Mouse (Mus musculus): ENCODE measurements at regions not wholly inside any gene's neighbourhood (a gene's known extent, or its start where the extent isn't known, plus 50 kb on each side); places are given as distances from the start of the nearest gene placed in this dataset.
A peak's percentile ranks its signal among the peaks of the same experiment; 100 is the strongest.

GRCm38 (mm10) chr1:82027761-82028160 is 205.2 kb upstream of the Gm9747 start:
- intact Hi-C loops (cut with DNase I), result no loop called here
- no peak for DNase-seq

GRCm38 (mm10) chr1:82031130-82031529 is 201.8 kb upstream of the Gm9747 start:
- DNase-seq, result no peak
- intact Hi-C loops (cut with DNase I), result no loop called here

- intact Hi-C loops (cut with DNase I), result no loop called here
- no peak for DNase-seq
These were observed 200.5 kb upstream of the Gm9747 start for GRCm38 (mm10) chr1:82032410-82032809.

GRCm38 (mm10) chr1:82038171-82038570 is 194.7 kb upstream of the Gm9747 start:
- DNase-seq, result no peak
- intact Hi-C loops (cut with DNase I), result no loop called here

GRCm38 (mm10) chr1:82038698-82039097 is 194.2 kb upstream of the Gm9747 start:
- DNase-seq, result no peak
- intact Hi-C loops (cut with DNase I), result no loop called here

- no peak for DNase-seq
- intact Hi-C loops (cut with DNase I), result no loop called here
These were observed 191.4 kb upstream of the Gm9747 start for GRCm38 (mm10) chr1:82041286-82042050.

GRCm38 (mm10) chr1:82042051-82042432 is 190.9 kb upstream of the Gm9747 start:
- intact Hi-C loops (cut with DNase I), result no loop called here
- no peak for DNase-seq

- intact Hi-C loops (cut with DNase I), result no loop called here
- no peak for DNase-seq
These were observed 190.4 kb upstream of the Gm9747 start for GRCm38 (mm10) chr1:82042527-82042926.

GRCm38 (mm10) chr1:82066291-82066690 is 166.6 kb upstream of the Gm9747 start:
- intact Hi-C loops (cut with DNase I), result no loop called here

GRCm38 (mm10) chr1:82068571-82068970 is 164.3 kb upstream of the Gm9747 start:
- intact Hi-C loops (cut with DNase I), result no loop called here

More at GRCm38 (mm10) chr1:82066291-82066690, 166.6 kb upstream of the Gm9747 start:
- no peak for DNase-seq

GRCm38 (mm10) chr1:82070181-82071109 is 162.5 kb upstream of the Gm9747 start:
- no peak for DNase-seq
- intact Hi-C loops (cut with DNase I), result no loop called here

More at GRCm38 (mm10) chr1:82068571-82068970, 164.3 kb upstream of the Gm9747 start:
- DNase-seq, result no peak

GRCm38 (mm10) chr1:82089136-82089839 is 143.6 kb upstream of the Gm9747 start:
- DNase-seq, result no peak
- intact Hi-C loops (cut with DNase I), result no loop called here

GRCm38 (mm10) chr1:82095101-82095500 is 137.8 kb upstream of the Gm9747 start:
- DNase-seq, result no peak
- intact Hi-C loops (cut with DNase I), result loop anchor here (5.0 kb wide), 1 partner anchor 118 kb away; no protein-coding TSS in a partner anchor

- DNase-seq, result no peak
- intact Hi-C loops (cut with DNase I), result no loop called here
These were observed 126.2 kb upstream of the Gm9747 start for GRCm38 (mm10) chr1:82106756-82107155.

GRCm38 (mm10) chr1:82110071-82110635 is 122.8 kb upstream of the Gm9747 start:
- no peak for DNase-seq
- intact Hi-C loops (cut with DNase I), result loop anchor here (5.0 kb wide), 1 partner anchor 47 kb away; no protein-coding TSS in a partner anchor

- no peak for DNase-seq
- intact Hi-C loops (cut with DNase I), result loop anchor here (5.0 kb wide), 1 partner anchor 45 kb away; no protein-coding TSS in a partner anchor
These were observed 120.5 kb upstream of the Gm9747 start for GRCm38 (mm10) chr1:82112401-82112800.

- DNase-seq, result no peak
- intact Hi-C loops (cut with DNase I), result loop anchor here (10.0 kb wide), 3 partner anchors 150 to 610 kb away; no protein-coding TSS in a partner anchor
These were observed 108.4 kb upstream of the Gm9747 start for GRCm38 (mm10) chr1:82124503-82124902.

- peak in 1 of 2 experiments; percentile 6 for DNase-seq
- intact Hi-C loops (cut with DNase I), result loop anchor here (5.0 to 10.0 kb wide), 4 partner anchors 155 to 615 kb away; no protein-coding TSS in a partner anchor
These were observed 103.1 kb upstream of the Gm9747 start for GRCm38 (mm10) chr1:82129700-82130275.

- intact Hi-C loops (cut with DNase I), result no loop called here
- DNase-seq, result no peak
These were observed 100.4 kb upstream of the Gm9747 start for GRCm38 (mm10) chr1:82132536-82132935.

GRCm38 (mm10) chr1:82134938-82135337 is 98.0 kb upstream of the Gm9747 start:
- intact Hi-C loops (cut with DNase I), result no loop called here
- DNase-seq, result no peak

Data from gastrocnemius, postnatal 36 days (tissue).